Mouse (Mus musculus): ENCODE results near the gene Eya2.

- TF ChIP-seq POLR2A (IDR thresholded peaks at IDR 0.05; ENCODE audit: low read depth, low read length), result no peak
- no peak for TF ChIP-seq CTCF (IDR thresholded peaks at IDR 0.05; ENCODE audit: extremely low read depth, insufficient read depth, insufficient read length, insufficient replicate concordance)
Measured at GRCm38 (mm10) chr2:165557278-165557677, 37.6 kb upstream of the Eya2 start.
